Mouse (Mus musculus): ENCODE data around the gene Sult2b1.

DNA sequence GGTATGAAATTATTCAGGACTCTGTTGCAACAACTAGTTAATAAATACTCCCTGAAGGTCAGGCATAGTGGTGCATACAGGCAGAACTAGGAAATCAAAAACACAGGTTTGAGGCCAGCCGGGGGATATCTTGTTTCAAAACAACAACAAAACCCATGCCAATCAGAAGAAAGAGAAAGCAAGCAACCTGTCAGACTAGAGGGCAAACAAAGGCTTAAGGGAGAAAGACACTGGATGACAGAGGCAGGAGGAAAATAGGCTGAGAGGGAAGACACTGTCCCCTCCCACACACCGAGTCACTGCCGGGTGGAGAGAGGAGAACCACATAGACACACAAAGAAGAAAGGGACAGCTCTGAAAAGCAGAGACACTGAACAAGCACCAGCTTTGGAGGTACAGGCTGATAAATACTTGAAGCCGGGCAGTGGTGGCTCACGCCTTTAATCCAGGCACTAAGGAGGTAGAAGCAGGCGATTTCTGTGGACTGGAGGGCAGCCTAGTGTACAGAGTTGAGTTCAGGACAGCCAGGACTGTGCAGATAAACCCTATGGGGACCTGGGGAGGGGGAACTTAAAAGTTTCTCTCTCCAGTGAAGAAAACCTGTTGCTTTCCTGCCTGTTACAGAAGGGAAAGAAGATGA lies 70.5 kb downstream of the Sult2b1 start:
- no peak; the same call in 1 of the 2 replicates for TF ChIP-seq POLR2A (IDR thresholded peaks at IDR 0.05; ENCODE audit: control insufficient read depth, low read depth, low read length)
- TF ChIP-seq CTCF (IDR thresholded peaks at IDR 0.05; ENCODE audit: control insufficient read depth, insufficient read depth, insufficient replicate concordance, low read depth, low read length) = no peak
